Mouse (Mus musculus) embryo, embryonic 11 days (tissue): ENCODE measurements at regions not wholly inside any gene's neighbourhood (a gene's known extent, or its start where the extent isn't known, plus 50 kb on each side); places are given as distances from the start of the nearest gene placed in this dataset.
A peak's percentile ranks its signal among the peaks of the same experiment; 100 is the strongest.

Source experiments
- DNase-seq: peaks from one replicate; pipeline ENCODE4 v3.0.0-alpha.2; 2015

DNA sequence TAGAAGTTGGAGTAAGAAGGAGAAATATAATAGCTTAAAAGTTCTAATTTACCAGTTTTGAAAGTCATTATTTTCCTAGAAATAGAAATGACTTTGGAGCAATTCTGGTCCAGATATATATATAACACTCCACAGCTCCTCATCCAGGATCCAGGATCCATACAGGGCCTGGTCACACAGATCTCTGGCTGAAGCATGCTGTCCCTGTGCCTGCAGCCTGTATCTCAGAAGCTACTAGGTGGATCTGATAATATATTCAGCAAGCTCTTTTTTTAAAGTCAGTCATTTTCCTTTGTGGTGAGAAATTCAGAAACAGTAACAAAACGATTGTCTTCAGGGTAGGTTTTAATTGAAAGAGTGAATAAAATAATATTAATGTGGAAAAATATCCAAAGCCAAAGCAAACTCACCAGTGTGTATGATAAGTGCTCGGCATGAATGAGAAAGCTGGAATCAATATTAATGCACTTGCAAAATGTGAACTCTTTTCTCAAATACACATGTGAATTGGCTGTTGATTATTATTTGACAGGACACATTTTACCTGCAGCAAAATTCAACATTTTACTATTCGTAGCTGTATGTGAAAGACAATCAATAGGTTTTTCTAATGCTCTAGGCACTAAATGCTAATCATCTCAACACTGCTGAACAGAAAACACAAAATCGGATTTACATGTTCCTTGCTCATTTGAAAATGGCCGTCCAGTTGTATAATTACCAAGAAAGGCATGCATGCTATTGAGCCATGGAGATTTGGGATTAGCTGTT is 288.1 kb upstream of the Cxadr start:
- DNase-seq = no peak

DNA sequence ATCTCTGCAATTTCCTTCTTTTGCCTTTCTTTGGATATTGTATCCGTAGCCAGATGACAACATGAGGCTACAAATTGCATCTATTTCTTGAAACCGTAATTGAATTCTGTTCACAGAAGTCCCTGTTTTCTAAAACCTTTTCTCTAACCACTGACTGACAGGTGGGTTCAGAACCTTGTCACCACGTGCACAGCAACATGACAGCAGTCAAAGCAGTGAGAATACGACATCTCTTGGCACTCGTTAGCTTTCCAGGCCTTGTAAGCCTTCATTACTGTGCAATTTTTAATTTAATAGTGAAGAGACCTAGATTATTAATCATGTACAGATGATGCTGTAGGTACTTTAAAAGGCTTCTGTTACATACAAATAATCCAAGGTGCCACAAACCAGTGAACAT is 297.3 kb upstream of the Cxadr start:
- no peak for DNase-seq

DNA sequence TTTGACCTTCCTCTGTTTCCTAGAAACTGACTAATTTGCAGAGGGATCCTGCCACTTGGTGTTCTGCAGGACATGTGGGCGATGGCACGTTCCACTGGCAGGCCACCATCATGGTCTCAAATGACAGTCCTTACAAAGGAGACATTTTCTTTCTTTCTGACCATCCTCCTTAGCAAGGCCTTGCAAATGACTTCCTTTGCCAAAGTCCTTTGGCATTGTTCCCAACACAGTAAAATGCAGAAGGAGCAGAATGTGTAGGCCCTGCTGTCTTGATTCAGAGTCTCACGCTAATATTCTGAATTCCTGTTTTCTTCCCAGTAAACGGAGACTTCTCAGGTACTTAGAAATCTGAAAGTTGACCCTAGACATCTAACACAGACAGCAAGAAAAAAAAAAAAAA is 308.3 kb upstream of the Cxadr start:
- DNase-seq = no peak

DNA sequence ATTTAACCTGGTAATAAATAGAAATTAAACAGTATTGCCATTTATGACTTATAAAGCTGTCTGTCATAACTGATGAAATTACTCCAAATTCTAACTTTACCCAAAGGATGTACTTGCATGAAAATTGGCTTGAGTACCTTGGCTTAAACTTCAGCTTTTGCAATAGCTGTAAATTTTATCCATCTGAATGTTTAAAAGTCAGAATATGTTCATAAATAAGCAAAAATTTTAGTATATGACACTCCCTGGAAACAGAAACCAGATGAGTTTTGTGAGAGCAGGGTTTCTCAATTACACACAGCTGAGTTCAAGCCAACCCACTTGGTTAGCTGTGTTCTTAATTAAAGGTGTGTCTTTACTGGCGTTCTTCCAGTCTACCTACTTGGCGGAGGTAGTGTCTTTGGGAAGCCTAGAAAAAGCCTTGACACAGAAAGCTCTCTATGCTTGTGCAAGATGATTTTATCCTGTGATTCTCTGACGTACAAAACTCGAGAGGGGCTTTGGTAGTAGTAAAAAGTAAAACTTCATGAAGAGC is 311.4 kb upstream of the Cxadr start:
- DNase-seq = no peak

DNA sequence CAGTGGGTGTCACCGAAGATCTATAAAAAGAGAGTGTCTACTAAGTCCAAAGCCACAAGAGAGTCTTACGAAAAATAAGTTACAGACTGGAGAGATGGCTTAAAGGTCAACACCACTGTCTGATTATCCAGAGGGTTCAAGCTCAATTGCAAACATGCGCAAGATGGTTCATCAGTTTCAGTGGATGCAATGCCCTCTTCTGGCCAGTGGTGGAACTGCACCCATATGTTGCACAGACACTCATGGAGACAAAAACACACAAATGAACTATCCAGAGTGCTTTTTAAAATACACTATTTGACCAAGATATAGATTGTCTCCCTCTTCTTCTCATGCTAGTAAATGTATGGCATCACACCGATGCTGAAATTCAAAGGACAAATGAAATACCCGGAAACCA is 312.1 kb upstream of the Cxadr start:
- DNase-seq = no peak

DNA sequence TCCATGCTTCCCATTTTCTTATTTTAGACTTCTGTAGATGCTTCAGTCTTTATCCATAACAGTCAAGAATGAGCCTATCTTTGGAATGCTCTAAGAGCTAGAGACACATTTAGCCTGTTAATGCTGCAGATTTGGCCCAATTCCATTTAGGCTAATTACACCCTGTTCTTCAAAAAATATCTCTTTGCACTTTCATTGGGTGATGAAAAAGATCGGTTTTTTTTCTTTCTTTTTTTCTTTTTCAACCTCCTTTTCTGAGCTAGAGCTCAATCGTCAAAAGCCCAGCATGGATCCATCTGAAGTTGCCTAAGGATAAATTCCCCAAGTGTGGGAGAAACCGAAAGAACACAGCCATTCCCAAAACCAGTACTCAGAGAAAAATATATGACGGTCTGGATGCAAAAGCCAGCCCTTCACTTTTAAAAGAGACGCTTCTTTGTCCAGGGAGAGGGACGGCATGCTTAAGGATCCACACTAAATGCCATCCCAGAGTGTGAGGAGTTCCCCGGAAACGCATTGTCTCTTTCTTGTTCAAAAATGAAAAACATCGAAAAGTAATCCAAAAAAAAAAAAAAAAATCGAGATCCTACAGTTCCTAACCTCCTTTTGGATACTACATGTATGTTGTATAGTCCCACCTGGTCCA is 314.3 kb upstream of the Cxadr start:
- no peak for DNase-seq

DNA sequence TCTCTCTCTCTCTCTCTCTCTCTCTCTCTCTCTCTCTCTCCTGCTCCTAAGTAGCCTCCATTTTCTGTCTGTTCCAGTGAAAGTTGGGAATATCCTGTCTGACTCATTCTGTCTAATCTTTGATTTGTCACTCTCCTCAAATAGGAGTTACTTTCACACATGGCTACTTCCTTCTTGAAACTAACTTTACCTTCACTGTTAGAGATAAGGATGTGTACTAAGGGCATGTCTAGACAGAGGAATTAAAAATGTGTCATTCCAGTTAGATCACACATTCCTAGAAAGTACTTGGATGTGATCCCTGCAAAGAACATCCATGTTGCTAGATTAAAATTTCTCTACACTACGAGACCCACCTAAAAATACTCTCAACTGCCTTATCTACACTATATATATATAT is 346.9 kb upstream of the Gm11146 start:
- DNase-seq = no peak

DNA sequence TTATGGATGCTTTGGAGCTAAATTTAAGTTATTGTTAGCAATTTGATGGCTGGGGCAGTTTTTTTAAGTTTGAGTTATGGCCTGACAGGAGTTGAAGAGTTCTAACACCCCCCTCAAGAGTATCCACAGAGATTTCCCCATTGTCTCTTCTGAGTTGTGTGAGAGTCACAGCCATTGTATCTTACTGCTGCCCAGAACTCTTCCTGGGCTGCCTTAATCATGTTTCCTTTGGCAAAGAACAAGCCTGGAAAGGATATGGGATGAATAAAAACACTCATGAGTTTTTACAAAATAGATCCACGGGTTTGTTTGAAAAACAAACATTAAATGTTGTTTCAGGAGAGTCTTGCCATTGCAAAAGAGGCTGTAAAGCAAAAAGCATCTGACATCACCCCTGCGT is 343.5 kb upstream of the Gm11146 start:
- no peak for DNase-seq

DNA sequence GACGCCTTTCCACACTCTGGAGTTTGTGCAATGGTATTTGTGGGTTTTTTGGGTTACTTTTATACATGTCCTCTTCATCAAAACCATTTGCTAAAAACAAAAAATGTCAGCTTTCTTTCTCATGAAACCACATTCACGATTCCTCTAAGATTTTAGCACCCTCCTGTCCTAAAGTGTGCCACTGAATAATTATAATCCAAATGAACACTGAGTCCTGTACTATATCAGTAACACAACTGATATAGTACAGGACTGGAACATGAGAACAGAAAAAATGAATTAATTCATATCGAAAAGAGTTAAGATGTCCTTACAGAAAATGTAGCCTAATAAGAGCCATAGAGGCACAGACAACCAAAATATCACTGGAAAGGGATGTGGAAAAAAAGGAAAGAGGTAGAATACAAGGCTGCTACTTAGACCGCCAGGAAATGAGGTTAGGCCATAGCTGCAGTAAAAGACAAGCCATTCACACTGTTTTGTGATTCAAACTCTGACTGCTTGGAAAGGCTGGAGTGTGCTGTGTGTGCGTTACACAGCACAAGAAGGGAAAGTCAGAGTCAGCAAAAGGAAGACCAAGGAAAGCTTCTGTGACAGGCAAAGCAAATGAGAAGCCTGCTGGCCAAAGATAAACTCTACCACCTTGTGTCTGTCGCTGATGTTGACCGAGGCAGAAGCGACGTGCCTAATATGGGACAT is 329.3 kb upstream of the Gm11146 start:
- DNase-seq = no peak

DNA sequence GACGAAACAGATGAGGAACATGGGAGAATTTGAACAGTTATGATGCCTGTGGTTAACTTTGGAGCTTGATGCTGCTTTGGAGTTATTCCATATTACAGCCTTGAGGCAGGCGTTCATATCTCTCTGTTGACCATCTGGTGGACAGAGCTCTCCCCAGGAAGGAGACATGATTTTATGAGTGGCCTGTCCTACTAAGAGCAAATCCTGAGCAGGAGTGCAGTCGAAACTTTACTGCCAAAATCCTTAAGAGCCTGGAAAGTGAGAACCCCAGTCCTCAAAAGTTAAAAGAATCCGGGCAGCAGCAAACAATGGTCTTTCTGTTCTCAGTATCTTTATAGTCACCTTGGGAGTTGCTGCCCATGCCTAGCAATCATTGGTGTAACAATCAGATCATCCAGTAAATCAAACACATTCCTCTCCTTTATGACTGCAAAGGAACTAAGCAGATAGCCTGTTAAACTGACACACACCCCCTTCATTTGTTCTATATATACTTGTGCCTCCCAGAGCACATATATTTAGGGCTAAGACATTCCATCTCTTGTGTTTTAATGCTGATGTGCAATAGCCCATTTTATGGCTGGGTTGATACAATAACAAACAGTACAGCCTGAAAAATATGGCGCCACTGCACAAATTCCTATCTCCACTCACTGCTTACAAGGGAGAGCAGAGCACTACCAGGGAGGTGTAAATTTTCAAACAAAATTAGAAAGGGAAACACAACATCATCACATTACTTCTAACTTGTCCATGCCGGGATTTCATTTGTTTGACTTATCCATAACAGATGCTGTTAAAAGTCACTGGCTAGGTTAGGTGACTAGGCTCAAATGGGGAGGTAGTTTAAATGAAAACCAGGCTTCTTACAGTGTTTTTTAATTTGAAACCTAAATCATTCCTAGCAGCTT is 312.5 kb upstream of the Gm11146 start:
- peak; percentile 52 for DNase-seq

DNA sequence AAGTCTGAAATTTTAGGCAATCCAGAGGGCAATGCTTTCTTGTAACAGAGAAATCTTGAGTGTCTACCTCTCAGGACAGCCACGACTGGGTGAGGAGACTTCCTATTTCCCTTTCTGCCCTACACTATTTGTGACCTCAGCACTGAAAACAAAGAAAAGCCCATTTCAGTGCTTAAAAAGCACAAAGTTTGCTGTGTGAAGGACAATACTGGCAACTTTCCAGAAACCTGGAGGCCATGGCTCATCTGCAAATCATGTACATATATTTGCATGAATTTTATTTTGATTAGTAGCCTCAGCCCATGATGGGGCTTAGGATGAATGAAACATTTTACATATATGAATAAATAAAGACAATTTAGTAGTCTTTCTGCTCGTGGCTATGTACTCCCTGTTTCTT is 292.4 kb upstream of the Gm11146 start:
- DNase-seq = no peak

DNA sequence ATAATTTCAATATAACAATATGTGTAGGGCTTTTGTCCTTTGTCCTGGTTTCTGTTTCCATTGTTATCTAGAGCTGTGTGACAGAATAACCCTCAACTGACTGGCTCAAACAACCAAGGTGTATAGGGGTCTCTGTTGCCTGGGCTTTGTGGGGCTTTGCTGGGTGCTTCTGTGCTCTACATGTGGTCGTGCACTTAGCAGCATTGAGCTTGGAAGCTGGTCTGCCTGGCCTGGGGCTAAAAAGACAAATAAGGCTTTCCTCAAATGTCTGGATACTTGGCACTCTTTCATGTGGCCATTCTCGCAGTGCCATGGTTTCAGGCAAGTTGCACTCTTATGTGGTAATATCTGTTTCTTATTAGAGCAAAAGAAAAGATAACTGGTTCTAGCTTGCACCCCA is 291.8 kb upstream of the Gm11146 start:
- peak; percentile 19 for DNase-seq

DNA sequence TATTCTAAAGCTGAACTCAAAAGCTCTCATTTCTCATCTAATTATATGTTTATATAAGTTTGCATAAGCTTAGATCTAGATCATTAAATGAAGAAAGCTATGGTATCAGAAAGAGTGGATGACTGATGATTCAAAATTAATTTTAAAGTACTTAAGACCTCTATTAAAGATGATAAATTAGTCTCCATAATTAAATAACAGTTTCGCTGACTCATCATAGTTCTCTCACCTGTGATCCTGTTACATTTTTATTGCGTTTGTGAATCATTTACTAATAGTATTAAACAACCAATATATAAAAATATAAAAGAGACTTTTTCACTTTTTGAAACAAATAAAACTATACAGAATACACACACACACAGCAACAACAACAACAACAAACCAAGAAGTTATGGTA is 290.8 kb upstream of the Gm11146 start:
- no peak for DNase-seq

DNA sequence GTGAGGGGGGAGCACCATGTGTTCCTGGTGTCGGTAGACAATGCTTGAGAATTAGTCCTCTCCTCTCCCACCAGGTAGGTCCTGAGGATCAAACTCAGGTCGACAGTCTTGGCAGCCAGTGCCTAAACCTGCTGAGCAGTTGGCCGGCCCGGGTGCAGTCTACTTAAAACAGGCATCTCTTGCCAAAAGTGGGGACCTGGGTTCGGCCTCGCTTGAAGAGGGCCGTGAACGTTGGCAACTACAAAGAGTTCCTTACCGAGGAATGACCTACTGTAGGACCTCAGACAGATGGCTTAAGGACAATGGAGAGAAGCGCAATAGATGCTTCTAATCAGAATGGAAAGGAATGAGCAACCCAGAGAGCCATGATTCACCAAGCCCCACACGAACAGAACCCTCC is 287.5 kb upstream of the Gm11146 start:
- DNase-seq = no peak

DNA sequence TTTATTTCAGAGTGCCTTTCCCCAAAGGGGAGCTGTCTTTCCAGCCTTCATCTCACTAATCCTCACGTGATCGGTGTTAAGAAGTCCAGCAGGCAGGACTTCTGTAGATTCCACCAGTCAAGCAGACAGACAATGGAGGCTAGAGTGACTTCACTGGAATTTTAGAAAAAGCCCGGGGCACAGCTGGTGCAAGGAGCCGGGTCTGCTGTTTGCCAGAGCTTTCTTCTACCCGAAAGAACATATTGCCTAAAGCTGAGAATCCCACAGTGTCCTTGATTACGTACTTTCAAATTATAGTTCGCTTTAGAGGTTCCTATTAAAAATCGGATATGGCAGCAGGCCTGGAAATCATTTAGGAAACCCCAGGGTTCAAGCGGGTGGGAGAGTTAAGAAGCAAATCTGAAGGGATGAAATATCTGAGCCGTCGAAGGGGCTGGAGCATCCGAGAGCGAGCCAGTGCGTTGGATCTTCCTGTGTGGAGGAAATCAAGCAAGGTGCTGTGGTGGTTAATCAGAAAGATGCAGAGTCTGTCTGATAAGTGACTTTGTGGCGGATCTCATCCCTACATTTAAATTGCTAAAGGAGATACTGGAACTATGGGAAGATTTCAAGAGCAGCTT is 283.3 kb upstream of the Gm11146 start:
- DNase-seq = peak; percentile 44

DNA sequence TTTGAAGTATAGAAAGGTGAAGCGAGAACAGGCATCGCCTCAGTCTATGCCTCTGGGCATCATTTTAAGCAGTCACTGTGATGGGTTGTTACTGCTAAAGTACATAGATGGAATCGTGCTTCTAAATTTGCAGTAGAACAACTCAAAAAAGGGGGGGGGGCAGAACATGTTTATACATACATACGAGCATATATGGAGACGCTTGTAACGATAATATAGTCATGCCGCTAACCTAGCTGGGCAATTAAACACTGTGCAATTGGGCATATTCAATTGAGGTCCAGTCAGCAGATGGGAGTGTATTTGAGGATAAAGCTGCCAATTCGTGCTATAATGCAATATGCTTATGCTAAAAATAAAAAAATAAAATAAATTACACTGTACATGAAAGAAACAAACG is 282.6 kb upstream of the Gm11146 start:
- no peak for DNase-seq

DNA sequence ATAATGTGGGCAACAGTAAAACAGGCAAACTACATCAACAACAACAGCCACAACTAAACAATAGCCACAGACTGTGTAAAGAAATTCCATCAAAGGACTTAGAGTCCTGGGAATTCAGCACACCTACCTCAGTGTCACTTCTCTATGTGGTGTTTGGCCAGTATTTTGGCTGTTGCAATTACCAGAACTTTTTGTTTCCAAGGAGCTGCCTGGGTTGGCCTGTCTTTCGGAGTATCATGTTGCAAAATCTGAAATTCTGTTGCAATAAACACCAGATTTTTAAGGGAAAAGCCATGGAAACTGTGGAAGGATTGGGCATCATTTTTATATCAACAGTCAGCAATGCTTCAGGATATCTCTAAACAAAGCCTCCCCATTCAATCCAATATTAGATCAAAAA is 275.1 kb upstream of the Gm11146 start:
- no peak for DNase-seq

DNA sequence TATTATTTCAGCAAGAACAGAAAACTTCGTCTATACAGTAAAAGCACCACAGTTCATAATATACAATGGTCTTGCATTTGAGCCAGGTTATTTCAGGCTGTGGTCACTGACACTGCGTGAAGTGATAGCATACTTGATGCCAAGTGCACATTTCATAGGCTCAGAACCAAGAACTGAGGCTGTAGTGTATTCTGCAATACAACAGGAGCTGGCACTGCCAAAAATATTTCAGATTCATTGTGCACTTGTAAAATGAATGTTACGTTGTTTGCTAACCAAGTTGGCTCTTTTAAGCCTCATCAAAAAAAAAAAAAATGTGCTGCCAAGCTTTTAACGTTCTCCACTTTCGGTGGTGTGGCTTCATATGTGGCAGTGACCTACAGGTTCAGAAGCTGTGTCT is 261.4 kb upstream of the Gm11146 start:
- no peak for DNase-seq

DNA sequence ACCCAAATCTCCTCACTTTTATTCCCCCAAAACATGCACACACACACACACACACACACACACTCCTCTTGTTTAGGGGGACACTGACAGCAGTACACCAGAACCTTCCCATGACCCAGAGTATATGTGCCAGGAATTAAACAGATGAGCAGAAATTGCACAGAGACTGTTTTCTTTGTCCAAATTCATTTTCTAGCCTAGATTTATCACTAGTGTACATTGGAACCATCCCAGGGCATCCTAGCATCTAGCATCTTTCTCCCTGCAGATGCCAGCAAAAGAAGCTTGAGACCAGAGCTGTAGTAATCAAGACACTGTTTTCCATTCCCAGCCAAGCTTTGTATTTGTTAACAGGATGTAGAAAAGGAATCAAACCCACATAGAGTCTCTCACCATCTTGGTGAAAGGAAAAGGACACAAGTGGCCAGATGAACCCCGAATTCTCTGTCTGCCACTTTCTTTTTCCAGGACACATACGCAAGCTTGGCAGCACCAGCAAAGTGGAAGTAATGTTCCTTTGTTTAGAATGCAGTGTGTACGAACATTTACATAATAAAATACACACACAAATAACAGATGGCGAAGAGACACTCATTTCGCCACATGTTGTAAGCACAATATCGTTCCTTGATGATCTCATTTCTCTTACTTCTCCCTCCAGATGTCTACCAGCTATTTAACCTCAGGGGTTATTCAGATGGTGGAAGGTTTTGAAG is 250.3 kb upstream of the Gm11146 start:
- no peak for DNase-seq

DNA sequence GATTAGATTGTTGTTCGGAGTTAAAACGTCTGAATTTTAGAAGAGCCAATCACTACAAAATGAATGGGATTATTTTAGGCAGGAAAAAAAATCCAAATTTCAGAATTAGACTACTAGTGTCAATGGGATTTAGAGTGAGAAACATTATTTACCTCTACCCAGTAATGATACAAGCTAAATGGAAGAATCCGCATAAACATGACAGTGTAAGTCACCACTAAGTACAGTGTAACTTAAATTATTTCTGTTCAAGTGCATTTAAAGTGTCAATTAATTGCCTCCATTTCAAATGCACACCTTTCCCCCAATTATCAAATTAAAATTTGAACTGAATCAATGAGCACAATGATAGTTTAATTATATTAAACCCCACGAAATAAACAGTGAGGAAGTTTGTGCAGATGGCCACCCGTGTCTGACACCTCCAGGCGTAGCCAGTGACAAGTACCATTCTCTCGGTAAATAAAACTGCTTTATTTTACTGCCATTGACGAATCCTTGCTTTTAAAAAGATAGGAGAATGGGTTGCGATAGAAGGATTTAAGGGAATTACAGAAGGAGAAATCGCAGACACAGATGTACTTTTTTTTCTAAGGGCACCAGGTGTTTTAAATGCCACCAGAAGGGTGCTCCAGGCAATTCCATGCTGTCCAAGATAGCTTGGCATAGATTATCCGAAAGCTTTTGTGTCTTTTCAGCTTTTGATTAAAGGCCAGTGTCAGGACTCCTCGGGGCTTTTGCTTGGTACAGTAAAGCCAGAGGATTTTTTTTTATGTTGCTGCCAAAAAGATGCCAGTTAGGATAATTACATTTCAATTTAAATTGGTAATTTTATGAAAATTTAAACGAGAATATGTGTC is 249.5 kb upstream of the Gm11146 start:
- DNase-seq = peak; percentile 8

DNA sequence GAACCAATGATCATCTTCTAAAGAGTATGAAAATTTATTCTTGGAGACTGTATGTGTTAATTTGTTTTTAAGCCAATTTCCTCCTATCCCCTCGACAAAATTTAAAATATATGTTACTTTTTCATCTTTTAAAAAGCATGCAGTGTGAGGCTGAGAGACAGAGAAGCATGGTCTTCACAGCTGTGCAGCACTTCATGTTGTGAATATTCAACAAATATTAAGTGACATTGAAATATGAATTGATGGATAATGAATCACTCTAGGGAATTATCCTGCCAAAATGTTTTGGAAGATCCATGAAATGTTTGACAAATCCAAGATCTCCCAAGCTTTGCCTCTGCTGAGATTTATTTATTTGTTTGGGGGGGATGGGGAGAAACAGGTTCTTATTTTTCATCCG is 233.9 kb upstream of the Gm11146 start:
- no peak for DNase-seq
